Mouse (Mus musculus) hindbrain, embryonic 12.5 days (tissue): Measurements from ENCODE around the gene Samd8. TPM values are rescaled to one million over a fixed set of nuclear protein-coding genes. Genes with fewer than 3 reads are reported as not detected.

ENCODE experiments used
- ATAC-seq: fragments of 200-750 bp; cut with Nextera tagmentation; 2 replicates; pipeline ENCODE4 v1.8.0; 2017; ENCODE audit warnings: moderate TSS enrichment; ENCODE audit not compliant: low FRiP score
- H3K27ac ChIP-seq: fragments of 300-500 bp; sonication (generic); 2 replicates; pipeline ENCODE4 v1.5.1; 2016; ENCODE audit warnings: mild to moderate bottlenecking
- H3K27me3 ChIP-seq: fragments of 300-500 bp; sonication (generic); 2 replicates; pipeline ENCODE4 v1.6.1; 2016; ENCODE audit warnings: mild to moderate bottlenecking
- H3K36me3 ChIP-seq: fragments of 300-500 bp; sonication (generic); 2 replicates; pipeline ENCODE4 v1.6.1; 2016; ENCODE audit warnings: mild to moderate bottlenecking
- H3K4me1 ChIP-seq: fragments of 300-500 bp; sonication (generic); 2 replicates; pipeline ENCODE4 v1.6.1; 2016
- H3K4me2 ChIP-seq: fragments of 300-500 bp; sonication (generic); replicated peaks from 2 replicates; pipeline ENCODE4 v1.6.1; 2016; ENCODE audit warnings: mild to moderate bottlenecking
- H3K4me3 ChIP-seq: fragments of 300-500 bp; sonication (generic); 2 replicates; pipeline ENCODE4 v1.5.1; 2016; ENCODE audit warnings: mild to moderate bottlenecking
- H3K9ac ChIP-seq: fragments of 300-500 bp; sonication (generic); 2 replicates; pipeline ENCODE4 v1.6.1; 2016; ENCODE audit warnings: mild to moderate bottlenecking, moderate library complexity
- H3K9me3 ChIP-seq: fragments of 300-500 bp; sonication (generic); replicated peaks from 2 replicates; pipeline ENCODE4 v1.6.1; 2016; ENCODE audit warnings: mild to moderate bottlenecking
- WGBS: fragments of 180-500 bp; shearing (Covaris S2); methylation state at CpG from one replicate; pipeline ENCODE4 v1.1.7; 2016; 5-methylcytosine and 5-hydroxymethylcytosine counted together
- polyA plus RNA-seq: library from polyadenylated mRNA; unstranded; fragments of >200 nt; fragmentation: Nextera tagmentation; extraction: Ambion mirVana; gene quantifications from 2 replicates; pipeline ENCODE4 v1.2.1, GENCODE M21; 2016

Gene Samd8
- polyA plus RNA-seq, 1 experiment from 2014 or later: 15.9 TPM

GRCm38 (mm10) chr14:21847381-21848165 is 97.2 kb downstream of the Samd8 start:
- WGBS: under 1% methylated on average over 49 of the region's 50 CpGs

More at GRCm38 (mm10) chr14:21847381-21848165, 97.2 kb downstream of the Samd8 start:
- Histone ChIP-seq H3K36me3 (peaks cover 42% of the 10 kb centered on the region), H3K4me2 (peak overlapping the region; percentile 98), H3K9ac (peak overlapping the region; percentile 74), H3K27me3 (no peaks in the 10 kb centered on the region), H3K9me3 (no peaks in the 10 kb centered on the region), H3K4me1 (peaks cover 26% of the 10 kb centered on the region), H3K4me3 (peak overlapping the region; percentile 60), H3K27ac (0 out of 2 replicates have a peak overlapping the region, but pooled peaks have one; percentile 6)
- ATAC-seq: peak; percentile 56

Other genes with a start within 250 kb of the Samd8 start
- gene Dupd1, start 36.0 kb upstream of the Samd8 start, polyA plus RNA-seq: 0.25 and 0.31 TPM in 2 replicates
- 0.43 TPM in 1 of 2 replicates, not detected in the other for gene Dusp13, start 650 bp downstream of the Samd8 start, polyA plus RNA-seq
- gene Vdac2, start 74.7 kb downstream of the Samd8 start, polyA plus RNA-seq: 245 and 257 TPM in 2 replicates
- 18.2 and 22.3 TPM in 2 replicates for gene Comtd1, start 98.4 kb downstream of the Samd8 start, polyA plus RNA-seq
- 39.0 and 45.6 TPM in 2 replicates for gene Zfp503, start 239.1 kb downstream of the Samd8 start, polyA plus RNA-seq